Mouse (Mus musculus) A20 (cell line): Measurements from ENCODE around the gene Mdm4.

Experiments used
- DNase-seq: peaks from one replicate; pipeline ENCODE4 v3.0.0-alpha.2; 2011; ENCODE audit warnings: low read depth, low spot score

Gene Mdm4

DNA sequence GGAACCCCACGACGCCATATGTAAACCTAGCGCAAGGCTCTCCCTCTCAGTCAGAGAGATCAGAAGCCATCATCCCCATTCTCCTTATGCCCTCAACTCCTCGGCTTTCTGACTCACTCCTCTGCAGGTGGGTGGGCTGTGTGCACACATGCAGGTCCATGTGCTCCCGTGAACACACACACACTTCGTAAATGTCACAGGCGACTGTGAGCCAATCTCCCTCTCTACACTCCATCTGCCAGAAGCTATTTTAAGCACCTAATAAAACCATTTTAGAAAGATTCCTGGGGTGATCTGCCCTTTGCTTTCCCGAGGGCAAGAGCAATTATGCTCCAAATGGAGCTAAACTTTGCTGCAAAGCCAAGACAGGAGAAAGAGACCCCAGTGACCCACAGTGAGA lies 84.5 kb downstream of the Mdm4 start:
- no peak for DNase-seq

DNA sequence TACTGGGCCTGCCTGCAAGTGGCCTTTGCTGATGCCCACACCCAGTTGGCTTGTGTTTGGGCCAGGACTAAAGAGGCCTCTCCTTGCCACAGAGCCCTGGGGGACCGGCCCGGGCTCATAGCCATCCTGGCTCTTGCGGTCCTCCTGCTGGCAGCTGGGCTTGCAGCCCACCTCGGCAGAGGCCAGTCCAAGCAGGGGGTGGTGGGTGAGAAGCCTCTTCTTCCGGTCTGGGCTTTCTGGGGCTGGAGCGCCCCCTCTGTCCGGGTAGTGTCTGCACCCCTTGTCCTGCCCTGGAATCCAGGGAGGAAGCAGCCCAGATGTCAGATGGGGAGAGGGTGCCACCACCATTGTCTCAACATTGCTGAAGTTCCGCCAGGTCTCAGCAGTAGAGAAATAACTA lies 91.4 kb downstream of the Mdm4 start:
- DNase-seq: no peak

DNA sequence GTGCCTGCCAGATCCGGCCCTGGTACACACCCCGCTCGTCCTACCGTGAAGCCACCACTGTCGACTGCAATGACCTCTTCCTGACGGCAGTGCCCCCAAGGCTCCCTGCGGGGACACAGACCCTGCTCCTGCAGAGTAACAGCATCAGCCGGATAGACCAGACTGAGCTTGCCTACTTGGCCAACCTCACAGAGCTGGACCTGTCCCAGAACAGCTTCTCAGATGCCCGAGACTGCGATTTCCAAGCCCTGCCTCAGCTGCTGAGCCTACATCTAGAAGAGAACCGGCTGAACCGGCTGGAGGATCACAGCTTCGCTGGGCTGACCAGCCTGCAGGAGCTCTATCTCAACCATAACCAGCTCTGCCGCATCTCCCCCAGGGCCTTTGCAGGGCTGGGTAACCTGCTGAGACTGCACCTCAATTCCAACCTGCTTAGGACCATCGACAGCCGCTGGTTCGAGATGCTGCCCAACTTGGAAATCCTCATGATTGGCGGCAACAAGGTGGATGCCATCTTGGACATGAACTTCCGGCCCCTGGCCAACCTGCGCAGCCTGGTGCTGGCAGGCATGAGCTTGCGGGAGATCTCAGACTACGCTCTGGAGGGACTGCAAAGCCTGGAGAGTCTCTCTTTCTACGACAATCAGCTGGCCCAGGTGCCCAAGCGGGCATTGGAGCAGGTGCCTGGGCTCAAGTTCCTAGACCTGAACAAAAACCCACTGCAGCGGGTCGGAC lies 92.9 kb downstream of the Mdm4 start:
- no peak for DNase-seq

DNA sequence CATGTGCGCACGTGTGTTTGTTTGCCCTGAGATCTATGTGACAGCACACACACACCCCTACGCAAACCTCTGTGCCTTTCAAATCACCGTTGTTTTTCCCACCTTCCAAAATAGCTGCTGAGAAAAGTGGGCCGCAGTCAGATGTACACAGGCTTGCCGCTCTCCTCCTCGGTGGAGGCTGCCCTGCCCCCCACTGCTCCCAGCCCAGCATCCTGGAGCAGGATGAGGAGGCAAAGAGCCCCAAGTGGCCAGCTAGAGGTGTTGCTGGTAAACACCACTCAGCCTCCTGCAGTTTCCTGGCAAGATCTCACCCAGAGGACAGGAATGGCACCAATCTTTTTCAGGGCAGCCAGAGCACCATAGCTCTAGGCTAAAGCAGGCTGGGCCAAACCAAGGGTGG lies 95.5 kb downstream of the Mdm4 start:
- no peak for DNase-seq

DNA sequence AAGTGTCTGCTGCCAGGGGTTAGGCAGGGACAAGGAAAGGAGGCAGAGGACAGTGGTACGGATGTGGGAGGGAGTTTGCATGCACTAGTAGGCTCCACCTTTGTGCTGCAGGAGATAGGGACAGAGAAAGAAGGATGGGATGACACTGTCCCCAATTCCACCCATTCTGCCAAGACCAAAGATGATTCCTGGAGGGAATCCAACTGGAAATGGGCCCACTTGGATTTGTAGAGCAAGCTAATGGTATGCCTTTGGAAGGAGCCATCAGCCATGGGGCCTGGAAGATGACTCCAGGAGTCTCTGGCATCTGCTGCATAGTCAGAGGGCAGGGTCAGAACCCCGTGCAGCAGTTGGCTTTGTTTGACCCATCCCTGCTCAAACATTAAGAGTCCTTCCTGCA lies 97.9 kb downstream of the Mdm4 start:
- DNase-seq: no peak

DNA sequence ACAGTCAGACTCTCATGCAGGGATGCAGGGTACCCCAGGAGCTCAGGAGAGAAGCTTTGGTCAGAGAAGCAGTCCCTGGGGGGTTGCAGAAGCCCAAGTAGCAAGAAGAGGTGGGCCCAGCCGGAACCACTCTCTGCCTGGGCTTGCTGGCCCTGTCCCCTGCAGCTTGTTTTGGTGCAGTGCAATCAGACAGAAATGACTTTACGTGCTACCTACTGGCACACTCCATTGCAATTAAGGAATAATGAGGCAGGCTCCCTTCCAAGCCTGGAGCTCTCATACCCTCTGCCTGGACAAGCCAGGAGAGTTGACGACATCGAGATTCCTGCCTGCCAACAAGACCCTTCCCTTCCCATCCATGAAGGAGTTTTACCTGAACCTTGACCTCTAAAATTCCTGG lies 100.1 kb downstream of the Mdm4 start:
- no peak for DNase-seq

DNA sequence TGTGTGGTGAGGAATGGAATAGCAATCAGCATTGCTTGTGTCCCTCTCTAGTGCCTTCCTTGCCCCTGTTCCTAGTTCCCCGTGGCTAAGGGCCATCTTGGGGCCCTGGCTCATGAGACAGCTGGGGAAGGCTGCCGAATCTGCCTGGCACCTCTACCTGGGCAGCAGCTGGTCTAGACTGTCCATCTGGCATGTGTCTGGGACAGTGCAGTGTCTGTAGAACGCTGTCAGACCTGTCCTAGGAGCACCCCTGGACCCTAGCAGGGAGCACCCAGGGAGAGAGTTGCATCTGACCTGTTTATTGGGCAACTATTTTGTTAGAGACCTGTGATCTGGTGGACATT lies 101.5 kb downstream of the Mdm4 start:
- no peak for DNase-seq

DNA sequence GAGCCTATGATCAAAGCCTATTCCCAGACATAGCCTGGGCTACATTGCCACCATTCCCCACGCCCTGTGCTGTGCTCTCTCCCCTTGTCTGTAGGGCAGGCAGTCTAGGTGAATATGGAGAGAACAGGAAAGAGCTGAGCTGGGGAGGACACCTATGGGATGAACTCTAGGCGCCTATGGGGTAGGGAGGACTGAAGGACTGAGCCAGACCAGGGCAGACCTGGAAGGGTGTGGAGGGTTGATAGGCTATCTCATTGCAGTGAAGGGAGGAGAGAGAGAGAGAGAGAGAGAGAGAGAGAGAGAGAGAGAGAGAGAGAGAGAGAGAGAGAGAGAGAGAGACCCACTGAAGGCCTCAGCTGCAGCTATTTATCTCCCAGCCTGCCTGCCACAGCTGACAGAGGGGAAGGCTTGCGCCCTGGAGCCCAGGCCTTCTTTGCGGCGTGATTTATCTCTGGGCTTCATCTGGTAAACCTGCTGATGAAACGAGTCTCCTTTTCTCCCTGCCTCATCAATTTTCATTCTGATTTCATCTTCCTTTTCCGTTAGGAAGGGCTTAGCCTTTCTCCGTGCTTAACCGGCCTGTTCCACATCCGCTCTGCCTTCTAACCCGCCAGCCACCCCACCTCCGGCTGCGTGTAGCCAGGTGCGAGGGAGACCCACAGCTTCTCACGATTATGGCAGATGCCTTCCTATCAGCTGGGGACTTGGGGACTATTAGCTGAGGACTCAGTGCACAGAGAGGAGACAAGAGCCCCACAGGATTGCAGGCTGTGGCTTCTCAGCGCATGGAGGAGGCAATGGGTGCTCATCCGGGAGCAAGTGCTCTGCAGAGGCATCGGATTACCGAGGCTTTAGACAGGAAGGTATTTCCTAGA lies 102.1 kb downstream of the Mdm4 start:
- no peak for DNase-seq

DNA sequence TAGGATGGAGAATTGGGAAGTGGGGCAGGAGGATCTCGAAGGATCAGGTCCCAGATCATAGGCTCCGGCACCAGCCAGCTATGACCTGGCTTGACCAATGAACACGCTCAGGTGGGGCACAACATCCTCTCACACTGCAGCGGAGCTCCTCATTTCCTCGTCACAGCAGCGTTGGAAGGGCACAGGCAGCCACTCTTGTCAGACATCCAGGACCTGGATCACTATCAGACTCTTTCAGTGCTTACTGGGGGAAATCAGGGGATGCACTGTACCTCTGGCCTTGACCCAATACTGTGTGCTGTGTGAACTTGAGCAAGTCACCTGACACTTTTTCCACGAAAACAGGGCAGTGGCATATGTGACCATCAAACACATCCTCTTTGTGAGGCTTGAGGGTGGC lies 105.1 kb downstream of the Mdm4 start:
- DNase-seq: no peak

DNA sequence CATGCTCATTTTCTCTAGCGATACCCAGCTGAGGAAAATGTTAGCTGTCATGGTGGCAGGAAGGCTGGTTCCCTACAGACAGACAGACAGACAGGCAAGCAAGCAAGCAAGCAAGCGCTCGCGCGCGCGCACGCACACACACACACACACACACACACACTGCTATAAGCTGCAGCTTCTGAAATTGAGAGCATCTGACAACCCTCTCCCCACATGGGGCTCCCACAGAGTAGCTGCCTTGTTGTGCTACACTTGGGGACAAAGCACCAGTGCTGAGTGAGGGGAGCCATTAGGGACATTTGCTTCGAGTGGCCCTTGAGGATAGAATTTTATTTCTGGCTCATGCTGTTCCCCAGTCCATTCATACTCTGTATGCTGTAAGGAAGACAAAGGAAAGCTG lies 108.1 kb downstream of the Mdm4 start:
- no peak for DNase-seq

DNA sequence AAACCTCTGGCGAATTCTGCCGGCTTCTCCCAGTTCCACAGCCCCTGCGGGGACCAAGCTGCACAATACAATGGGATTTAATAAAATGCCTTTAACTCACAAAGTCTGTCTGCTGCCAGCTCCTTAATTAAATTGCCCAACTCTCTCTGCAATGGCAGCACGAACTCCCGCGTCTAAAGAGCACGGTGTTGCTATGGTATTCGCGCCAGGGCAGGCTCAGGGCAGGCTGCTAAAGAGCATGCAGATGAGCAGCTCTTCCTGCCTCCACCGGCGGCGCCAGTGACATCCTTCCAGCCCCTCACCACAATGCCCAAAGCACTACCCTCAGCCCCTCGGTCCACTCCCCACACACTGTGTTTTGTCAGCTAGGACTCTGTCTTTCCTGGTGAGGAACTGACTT lies 109.3 kb downstream of the Mdm4 start:
- no peak for DNase-seq

DNA sequence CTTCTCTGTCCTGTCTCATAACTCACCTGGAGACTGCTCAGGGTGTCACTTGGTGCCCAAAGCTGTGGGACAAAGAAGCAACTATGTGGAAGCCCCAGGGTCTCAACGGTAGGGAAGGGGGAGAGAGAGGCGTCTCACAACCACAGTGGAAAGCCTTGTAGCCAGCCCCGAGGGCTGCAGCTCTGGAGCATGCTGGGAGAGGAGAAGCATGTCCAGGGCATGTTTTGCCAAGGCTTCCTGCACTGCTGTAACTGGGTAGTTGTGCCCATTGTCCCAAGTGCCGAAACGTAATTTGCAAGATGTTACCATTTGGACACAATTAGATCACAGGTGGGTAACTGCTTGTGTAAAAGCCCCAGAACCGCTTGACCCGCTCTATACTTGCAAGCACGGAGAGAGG lies 111.1 kb downstream of the Mdm4 start:
- no peak for DNase-seq

DNA sequence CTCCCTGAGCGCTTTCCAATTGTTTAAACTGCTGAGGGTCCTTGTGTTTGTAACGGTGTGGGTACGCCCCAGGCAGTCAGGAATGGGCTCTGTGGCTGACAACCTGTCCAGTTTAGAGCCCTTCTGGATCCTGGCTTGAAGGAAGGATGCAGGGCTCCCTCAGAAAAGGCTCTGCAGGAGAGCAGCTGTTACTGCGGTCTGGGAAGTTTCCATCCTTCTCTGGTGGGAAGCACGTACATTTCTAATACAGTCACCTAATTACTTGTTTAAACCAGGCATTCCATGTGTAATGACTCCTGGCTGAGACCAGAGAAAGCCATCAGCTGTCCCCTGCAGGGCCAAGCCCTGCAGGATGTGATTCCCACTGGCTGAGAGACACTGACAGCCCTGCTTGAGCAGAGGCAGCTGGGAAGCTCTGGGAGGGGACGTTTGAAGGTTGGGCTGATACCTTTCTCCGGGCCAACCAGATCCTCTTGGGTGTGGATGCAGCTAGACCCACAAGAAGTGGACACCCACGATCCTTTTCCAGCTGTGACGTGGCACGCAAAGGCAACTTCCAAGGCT lies 112.2 kb downstream of the Mdm4 start:
- no peak for DNase-seq

DNA sequence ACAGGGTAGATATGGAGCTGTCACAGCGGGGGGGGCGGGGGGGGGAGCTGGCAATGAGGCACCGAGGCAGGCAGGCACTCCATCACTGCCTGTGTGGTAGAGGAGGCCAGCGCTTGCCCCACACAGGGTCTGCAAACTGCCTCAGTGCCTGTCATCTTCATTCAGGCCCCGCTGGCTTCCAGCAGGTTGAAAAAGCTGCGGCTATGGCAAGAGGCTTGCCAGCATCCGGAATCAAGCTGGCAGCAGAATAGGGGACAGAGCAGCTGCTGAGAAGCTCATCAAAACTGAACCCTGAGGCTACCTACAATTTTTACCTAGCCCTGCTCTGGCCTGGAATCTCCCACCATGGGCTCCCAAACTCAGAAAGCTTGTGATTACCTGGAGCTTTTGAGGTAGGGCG lies 112.8 kb downstream of the Mdm4 start:
- DNase-seq: no peak

DNA sequence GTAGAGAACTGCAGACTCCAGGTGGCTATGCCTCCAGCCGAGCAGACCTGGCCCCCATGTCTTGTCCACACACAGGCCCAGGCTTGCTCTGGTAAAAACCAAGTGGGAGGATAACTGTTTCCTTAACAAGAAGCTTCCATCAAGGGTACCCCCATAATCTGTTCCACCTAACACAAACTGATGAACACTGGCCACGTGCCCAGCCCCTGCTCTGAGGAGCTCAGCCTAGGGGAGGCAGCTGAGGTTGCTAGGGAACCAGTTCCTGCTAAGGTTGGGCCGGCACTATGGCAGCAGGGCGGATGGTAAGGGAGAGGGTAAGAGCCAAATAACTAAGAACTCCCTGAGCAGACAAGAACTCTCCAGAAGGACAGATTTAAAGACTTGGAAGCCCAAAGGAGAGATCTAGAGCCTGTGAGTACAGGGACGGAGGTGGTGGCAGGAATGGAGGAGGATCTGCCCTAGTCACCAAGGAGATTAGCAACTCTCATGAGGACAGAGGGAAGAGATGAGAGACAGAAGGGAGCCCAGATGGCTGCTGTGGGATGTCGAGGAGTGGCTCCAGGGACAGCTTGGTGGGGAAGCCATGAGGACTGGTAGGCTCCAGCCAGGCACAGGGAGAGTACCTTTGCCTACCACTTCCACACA lies 114.4 kb downstream of the Mdm4 start:
- DNase-seq: no peak

DNA sequence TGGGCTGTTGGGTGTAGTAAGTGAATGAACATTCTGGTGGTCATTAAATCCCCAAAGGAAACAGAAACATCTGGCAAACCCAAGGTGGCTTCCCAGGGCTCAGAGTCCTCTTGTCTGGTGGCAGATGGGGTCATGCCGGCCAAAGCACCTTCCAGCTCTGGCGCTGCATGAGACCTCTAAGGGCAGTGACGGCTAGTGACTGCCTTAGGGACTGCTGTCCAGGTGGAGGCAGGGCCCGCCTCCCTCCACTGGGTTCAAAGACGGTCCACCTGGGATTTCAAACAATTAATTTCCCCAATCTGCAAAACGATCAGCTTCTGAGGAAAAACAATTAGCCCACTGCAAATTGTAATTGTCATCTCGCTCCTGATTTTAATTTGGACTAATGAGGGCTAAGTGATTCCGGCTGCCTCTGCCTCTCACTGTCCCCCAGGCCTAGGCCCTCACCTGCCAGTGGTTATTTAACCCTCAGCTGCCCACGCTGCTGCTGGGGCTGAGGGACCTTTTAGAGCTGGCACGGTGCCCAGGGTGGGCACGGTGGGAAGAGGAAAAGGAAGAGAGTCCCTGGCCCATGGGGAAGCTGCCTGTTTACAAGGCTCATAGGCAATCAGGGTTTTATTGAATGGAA lies 119.8 kb downstream of the Mdm4 start:
- DNase-seq: no peak

DNA sequence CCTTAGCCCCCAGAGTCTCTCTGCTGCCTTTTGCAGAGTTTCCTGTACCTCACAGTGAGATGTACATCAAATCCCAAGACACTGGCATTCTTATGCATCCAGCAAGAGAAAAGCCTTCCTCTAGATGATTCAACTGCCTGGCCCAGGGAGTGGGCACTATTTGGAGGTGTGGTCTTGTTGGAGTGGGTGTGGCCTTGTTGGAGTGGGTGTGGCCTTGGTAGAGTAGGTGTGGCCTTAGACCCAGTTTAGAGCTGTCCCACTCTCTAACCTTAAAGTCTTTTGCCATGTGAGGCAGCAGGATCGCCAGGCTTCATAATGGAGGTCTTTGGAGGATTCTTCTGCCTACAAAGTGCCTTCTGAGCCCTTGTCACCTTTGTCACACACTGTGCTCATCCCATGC lies 120.4 kb downstream of the Mdm4 start:
- DNase-seq: no peak
